Mouse (Mus musculus) thymus, adult 2 months (tissue): ENCODE data around the gene Nutm1. TPM values are rescaled to one million over a fixed set of nuclear protein-coding genes. Genes with fewer than 3 reads are reported as not detected.

ENCODE experiments used
- DNase-seq: peaks from one replicate; pipeline ENCODE4 v3.0.0; 2021
- H3K27ac ChIP-seq: fragments of 200-500 bp; 2 replicates; pipeline ENCODE4 v1.5.1; 2012; ENCODE audit warnings: low read length, control low read depth; ENCODE audit not compliant: control insufficient read depth, insufficient read depth
- H3K27me3 ChIP-seq: fragments of 200-500 bp; 2 replicates; pipeline ENCODE4 v1.6.1; 2012; ENCODE audit warnings: mild to moderate bottlenecking, low read length, moderate library complexity, mixed read lengths; ENCODE audit not compliant: control insufficient read depth, insufficient read depth
- H3K36me3 ChIP-seq: fragments of 200-500 bp; 2 replicates; pipeline ENCODE4 v1.6.1; 2012; ENCODE audit warnings: mild to moderate bottlenecking, low read length, moderate library complexity; ENCODE audit not compliant: control insufficient read depth, insufficient read depth
- H3K4me1 ChIP-seq: fragments of 200-500 bp; replicated peaks from 2 replicates; pipeline ENCODE4 v1.6.1; 2012; ENCODE audit warnings: low read length; ENCODE audit not compliant: control insufficient read depth, insufficient read depth
- H3K4me3 ChIP-seq: fragments of 200-500 bp; 2 replicates; pipeline ENCODE4 v1.5.1; 2012; ENCODE audit warnings: mild to moderate bottlenecking, low read length, control low read depth, moderate library complexity; ENCODE audit not compliant: control insufficient read depth, insufficient read depth
- CTCF ChIP-seq: fragments of 200-500 bp; IDR thresholded peaks from 2 replicates; pipeline ENCODE4 v1.5.1; 2012; ENCODE audit warnings: mild to moderate bottlenecking, control low read depth, low read length, moderate library complexity, borderline replicate concordance; ENCODE audit not compliant: control insufficient read depth, poor library complexity, insufficient read depth; ENCODE audit errors: extremely low read depth
- POLR2A ChIP-seq: fragments of 200-500 bp; IDR thresholded peaks from 2 replicates; pipeline ENCODE4 v1.6.1; 2012; ENCODE audit warnings: mild to moderate bottlenecking, low read length, control low read depth, moderate library complexity; ENCODE audit not compliant: control insufficient read depth, poor library complexity, insufficient read depth; ENCODE audit errors: extremely low read depth
- WGBS: fragments of 180-500 bp; shearing (Covaris S2); methylation state at CpG from one replicate; pipeline ENCODE4 v1.1.7; 2018; 5-methylcytosine and 5-hydroxymethylcytosine counted together
- polyA plus RNA-seq: library from polyadenylated mRNA; depleted of rRNA; stranded (reverse); fragments of >200 nt; gene quantifications from 2 replicates; pipeline ENCODE4 v1.2.3, GENCODE M21; 2012

Nutm1 gene
- polyA plus RNA-seq, 1 experiment = 0.03 TPM

GRCm38 (mm10) chr2:112272909-112273308, 13.8 kb upstream of the Nutm1 start:
- no peak for DNase-seq
- Histone ChIP-seq H3K27ac (no peak overlapping the region), H3K4me3 (no peak overlapping the region), H3K27me3 (no peaks in the 10 kb centered on the region), H3K36me3 (no peaks in the 10 kb centered on the region), H3K4me1 (peaks cover 14% of the 10 kb centered on the region)
- 95% methylated on average over 2 of the region's 2 CpGs for WGBS
- TF ChIP-seq POLR2A (no peak), CTCF (no peak)

- DNase-seq = no peak
- H3K27ac ChIP-seq = no peak overlapping the region
- H3K27me3 ChIP-seq = no peaks in the 10 kb centered on the region
- H3K36me3 ChIP-seq = no peaks in the 10 kb centered on the region
- H3K4me1 ChIP-seq = peaks cover 14% of the 10 kb centered on the region
- 58% methylated on average over 2 of the region's 2 CpGs for WGBS
- TF ChIP-seq CTCF (no peak), POLR2A (no peak)
- H3K4me3 ChIP-seq = no peak overlapping the region
These were observed 10.9 kb upstream of the Nutm1 start for GRCm38 (mm10) chr2:112270011-112270410.

- H3K4me3 ChIP-seq = no peak overlapping the region
- TF ChIP-seq POLR2A = no peak
- TF ChIP-seq CTCF = no peak
These were observed 8.6 kb upstream of the Nutm1 start for GRCm38 (mm10) chr2:112267547-112268269.

GRCm38 (mm10) chr2:112266780-112267179, 7.7 kb upstream of the Nutm1 start:
- no peak for TF ChIP-seq CTCF
- no peak for TF ChIP-seq POLR2A
- H3K27ac ChIP-seq = peak overlapping the region; percentile 95
- 2% methylated on average over 10 of the region's 10 CpGs for WGBS
- peak overlapping the region; percentile 81 for H3K4me3 ChIP-seq
- no peaks in the 10 kb centered on the region for H3K36me3 ChIP-seq
- H3K27me3 ChIP-seq = no peaks in the 10 kb centered on the region
- peaks cover 14% of the 10 kb centered on the region for H3K4me1 ChIP-seq
- DNase-seq = peak; percentile 32

More at GRCm38 (mm10) chr2:112267547-112268269, 8.6 kb upstream of the Nutm1 start:
- Histone ChIP-seq H3K4me1 (peaks cover 14% of the 10 kb centered on the region), H3K36me3 (no peaks in the 10 kb centered on the region), H3K27me3 (no peaks in the 10 kb centered on the region), H3K27ac (no peak overlapping the region)
- DNase-seq = no peak
- 4% methylated on average over 8 of the region's 8 CpGs for WGBS

GRCm38 (mm10) chr2:112266242-112266592, 7.1 kb upstream of the Nutm1 start, which contains the start of gene Gm21985:
Gene Gm21985, plus strand, starts transcription at chr2:112266314.
- Histone ChIP-seq H3K4me3 (peak within 1 kb of the TSS; percentile 97), H3K36me3 (no peaks in the 10 kb centered on the region), H3K27ac (peak within 1 kb of the TSS; percentile 95), H3K27me3 (no peaks in the 10 kb centered on the region), H3K4me1 (peaks cover 13% of the 10 kb centered on the region)
- WGBS = under 1% methylated on average over 11 of the region's 11 CpGs
- peak; percentile 58 for DNase-seq
- TF ChIP-seq POLR2A (no peak), CTCF (no peak)

GRCm38 (mm10) chr2:112265448-112266241, 6.6 kb upstream of the Nutm1 start, which contains the start of gene Slc12a6:
Gene Slc12a6, plus strand, starts transcription at chr2:112265825.
- H3K27ac ChIP-seq = peak within 1 kb of the TSS; percentile 95
- peaks cover 12% of the 10 kb centered on the region for H3K4me1 ChIP-seq
- H3K27me3 ChIP-seq = no peaks in the 10 kb centered on the region
- DNase-seq = peak; percentile 91
- under 1% methylated on average over 85 of the region's 85 CpGs for WGBS
- TF ChIP-seq CTCF (no peak), POLR2A (peak; percentile 54; the same call in 1 of the 2 replicates)
- H3K4me3 ChIP-seq = peak within 1 kb of the TSS; percentile 97
- no peaks in the 10 kb centered on the region for H3K36me3 ChIP-seq
